Mouse (Mus musculus) thymus, adult 2 months (tissue): ENCODE measurements at regions not wholly inside any gene's neighbourhood (a gene's known extent, or its start where the extent isn't known, plus 50 kb on each side); places are given as distances from the start of the nearest gene placed in this dataset.

Experiments used
- CTCF ChIP-seq: fragments of 200-500 bp; IDR thresholded peaks from 2 replicates; pipeline ENCODE4 v1.5.1; 2012; ENCODE audit warnings: mild to moderate bottlenecking, control low read depth, low read length, moderate library complexity, borderline replicate concordance; ENCODE audit not compliant: control insufficient read depth, poor library complexity, insufficient read depth; ENCODE audit errors: extremely low read depth
- POLR2A ChIP-seq: fragments of 200-500 bp; IDR thresholded peaks from 2 replicates; pipeline ENCODE4 v1.6.1; 2012; ENCODE audit warnings: mild to moderate bottlenecking, low read length, control low read depth, moderate library complexity; ENCODE audit not compliant: control insufficient read depth, poor library complexity, insufficient read depth; ENCODE audit errors: extremely low read depth

- TF ChIP-seq POLR2A (no peak), CTCF (no peak)
These were observed 135.5 kb upstream of the Btg1 start for GRCm38 (mm10) chr10:96481325-96481638.
